Mouse (Mus musculus): ENCODE measurements at regions not wholly inside any gene's neighbourhood (a gene's known extent, or its start where the extent isn't known, plus 50 kb on each side); places are given as distances from the start of the nearest gene placed in this dataset.

GRCm38 (mm10) chr6:31147682-31148081 lies 188.8 kb upstream of the Klf14 start:
- no peak for DNase-seq (ENCODE audit: low read depth, low spot score)
- 69% methylated on average over 10 of the region's 10 CpGs for WGBS

GRCm38 (mm10) chr6:31148311-31148856 lies 189.5 kb upstream of the Klf14 start:
- 19% methylated on average over 8 of the region's 8 CpGs for WGBS
- DNase-seq (ENCODE audit: low read depth, low spot score) = no peak

GRCm38 (mm10) chr6:31149164-31149563 lies 190.3 kb upstream of the Klf14 start:
- WGBS = 51% methylated on average over 6 of the region's 6 CpGs
- DNase-seq (ENCODE audit: low read depth, low spot score) = no peak

GRCm38 (mm10) chr6:31150416-31150815 lies 191.5 kb upstream of the Klf14 start:
- no peak for DNase-seq (ENCODE audit: low read depth, low spot score)
- WGBS = 90% methylated on average over 8 of the region's 8 CpGs

GRCm38 (mm10) chr6:31155857-31156256 lies 197.0 kb upstream of the Klf14 start:
- 9% methylated on average over 5 of the region's 5 CpGs for WGBS
- DNase-seq (ENCODE audit: low read depth, low spot score) = no peak

GRCm38 (mm10) chr6:31156999-31157398 lies 198.1 kb upstream of the Klf14 start:
- WGBS = 25% methylated on average over 2 of the region's 2 CpGs
- DNase-seq (ENCODE audit: low read depth, low spot score) = no peak

GRCm38 (mm10) chr6:31157429-31157828 lies 198.6 kb upstream of the Klf14 start:
- WGBS = 68% methylated on average over 6 of the region's 6 CpGs

GRCm38 (mm10) chr6:31158648-31159047 lies 199.8 kb upstream of the Klf14 start:
- no peak for DNase-seq (ENCODE audit: low read depth, low spot score)
- 29% methylated on average over 7 of the region's 7 CpGs for WGBS

More at GRCm38 (mm10) chr6:31157429-31157828, 198.6 kb upstream of the Klf14 start:
- no peak for DNase-seq (ENCODE audit: low read depth, low spot score)

GRCm38 (mm10) chr6:31159240-31159639 lies 200.4 kb upstream of the Klf14 start:
- WGBS = 15% methylated on average over 8 of the region's 8 CpGs
- no peak for DNase-seq (ENCODE audit: low read depth, low spot score)

GRCm38 (mm10) chr6:31159935-31160670 lies 201.2 kb upstream of the Klf14 start:
- no peak for DNase-seq (ENCODE audit: low read depth, low spot score)
- WGBS = 68% methylated on average over 16 of the region's 16 CpGs

- no peak for DNase-seq (ENCODE audit: low read depth, low spot score)
- 77% methylated on average over 22 of the region's 22 CpGs for WGBS
These were observed 202.8 kb upstream of the Klf14 start for GRCm38 (mm10) chr6:31161445-31162340.

- 31% methylated on average over 6 of the region's 6 CpGs for WGBS
- DNase-seq (ENCODE audit: low read depth, low spot score) = peak; percentile 86
These were observed 206.1 kb upstream of the Klf14 start for GRCm38 (mm10) chr6:31165011-31165410.

GRCm38 (mm10) chr6:31166347-31166746 lies 207.5 kb upstream of the Klf14 start:
- WGBS = 76% methylated on average over 8 of the region's 8 CpGs
- no peak for DNase-seq (ENCODE audit: low read depth, low spot score)

- 95% methylated on average over 5 of the region's 5 CpGs for WGBS
- no peak for DNase-seq (ENCODE audit: low read depth, low spot score)
These were observed 208.9 kb upstream of the Klf14 start for GRCm38 (mm10) chr6:31167732-31168131.

- no peak for DNase-seq (ENCODE audit: low read depth, low spot score)
- WGBS = 85% methylated on average over 3 of the region's 3 CpGs
These were observed 209.9 kb upstream of the Klf14 start for GRCm38 (mm10) chr6:31168730-31169129.

GRCm38 (mm10) chr6:31169343-31169742 lies 210.5 kb upstream of the Klf14 start:
- 56% methylated on average over 9 of the region's 9 CpGs for WGBS
- no peak for DNase-seq (ENCODE audit: low read depth, low spot score)

GRCm38 (mm10) chr6:31169868-31170600 lies 211.2 kb upstream of the Klf14 start:
- no peak for DNase-seq (ENCODE audit: low read depth, low spot score)
- 47% methylated on average over 9 of the region's 9 CpGs for WGBS

- WGBS = 81% methylated on average over 10 of the region's 10 CpGs
- no peak for DNase-seq (ENCODE audit: low read depth, low spot score)
These were observed 213.1 kb upstream of the Klf14 start for GRCm38 (mm10) chr6:31171831-31172569.

GRCm38 (mm10) chr6:31175769-31176168 lies 216.9 kb upstream of the Klf14 start:
- 77% methylated on average over 6 of the region's 6 CpGs for WGBS
- no peak for DNase-seq (ENCODE audit: low read depth, low spot score)

Measured in large intestine, adult 2 months (tissue).